Mouse (Mus musculus) liver (tissue): ENCODE data around the gene Mettl4.

Experiments used
- DNase-seq: peaks from one replicate; pipeline ENCODE4 v3.0.0-alpha.2; 2020; ENCODE audit warnings: mixed read lengths

Gene Mettl4

GRCm38 (mm10) chr17:94749466-94750135 is at the start of gene Mettl4:
Gene Mettl4, minus strand, starts transcription at chr17:94750019.
- peak; percentile 94 for DNase-seq

GRCm38 (mm10) chr17:94778871-94779482 is 29.2 kb upstream of the Mettl4 start:
- no peak for DNase-seq

DNA sequence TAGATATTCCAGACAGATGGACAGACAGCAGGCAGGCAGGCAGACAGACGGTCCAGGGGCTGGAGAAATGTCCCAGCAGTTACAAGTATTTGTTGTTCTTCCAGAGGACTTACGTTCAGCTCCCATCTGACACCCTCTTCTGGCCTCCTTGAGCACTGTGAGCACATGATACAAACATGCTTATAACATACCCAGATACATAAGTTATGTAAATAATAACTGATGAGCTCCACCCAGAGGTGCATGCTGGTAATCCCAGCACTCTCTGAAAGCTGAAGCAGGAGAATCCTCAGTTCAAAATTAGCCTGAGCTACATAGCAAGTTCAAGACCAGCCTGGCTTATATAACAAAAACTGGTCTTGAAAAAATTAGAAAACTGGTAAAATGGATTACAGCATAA is 18.7 kb upstream of the Mettl4 start:
- DNase-seq, result no peak

DNA sequence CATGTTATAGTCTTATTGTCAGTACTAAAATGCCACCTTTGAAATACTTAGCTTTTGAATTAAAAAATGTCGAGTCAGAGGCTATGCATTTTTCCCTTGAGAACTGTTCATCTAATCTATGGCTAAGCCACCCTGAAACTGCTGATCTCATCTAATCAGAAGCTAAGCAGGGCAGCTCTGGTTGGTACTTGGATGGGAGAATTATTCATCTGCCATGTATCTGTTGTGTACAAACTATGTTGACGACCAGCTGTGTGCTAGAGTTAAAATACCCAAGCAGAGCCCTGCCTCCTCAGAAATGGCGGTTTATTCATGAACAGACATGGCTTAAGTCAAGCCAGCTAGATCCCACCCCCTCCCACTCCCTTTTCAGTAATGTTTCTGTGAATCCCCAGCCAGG is 14.9 kb upstream of the Mettl4 start:
- no peak for DNase-seq

DNA sequence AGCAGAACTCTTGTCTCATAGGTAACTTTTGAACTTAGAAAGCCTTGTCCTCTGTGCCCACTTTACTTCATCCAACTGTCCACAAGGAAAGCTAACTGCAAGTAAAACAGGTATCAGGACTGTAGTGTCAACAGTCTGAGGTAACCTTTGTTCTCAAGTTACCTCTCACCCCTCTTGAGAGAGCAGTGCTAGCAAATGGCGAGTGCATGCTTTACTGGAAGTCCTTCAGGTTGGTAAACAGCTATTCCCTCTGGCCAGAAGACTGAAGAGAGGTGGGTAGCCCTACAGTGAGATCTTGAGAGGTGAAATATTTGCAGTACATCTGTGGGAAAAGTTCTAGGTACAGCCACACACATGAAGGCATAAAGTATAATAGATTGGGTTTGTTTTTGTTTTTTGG is 14.2 kb upstream of the Mettl4 start:
- no peak for DNase-seq

- DNase-seq, result no peak
These were observed 12.6 kb upstream of the Mettl4 start for GRCm38 (mm10) chr17:94762405-94762804.

DNA sequence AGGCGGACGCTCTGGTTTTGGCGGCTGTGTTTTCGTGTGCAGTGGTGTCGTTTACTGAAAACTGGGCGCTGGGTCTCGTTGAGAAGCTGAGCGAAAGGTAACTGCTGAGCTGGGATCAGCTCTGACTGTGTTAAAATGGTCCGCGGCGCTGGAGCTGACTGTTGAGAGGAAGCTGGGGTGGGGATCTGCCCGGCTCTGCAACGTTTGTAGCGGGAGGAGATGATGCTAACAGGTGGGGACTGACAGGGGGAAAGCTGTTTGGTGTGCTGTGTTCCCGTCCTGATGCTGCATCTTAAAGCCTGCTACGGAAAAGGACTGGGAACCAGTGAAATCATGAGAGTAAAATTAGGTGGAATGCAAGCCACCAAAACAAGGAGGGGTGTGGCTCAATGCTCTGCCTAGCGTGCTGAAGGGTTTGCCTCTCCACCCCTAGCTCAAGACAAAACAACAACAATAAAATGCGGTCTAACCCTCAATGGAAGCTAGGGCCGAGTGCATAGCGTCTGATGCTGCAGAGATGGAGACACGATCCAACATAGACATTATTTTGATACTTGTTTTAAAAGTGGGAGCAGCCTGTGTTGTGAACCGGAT is 414 bp upstream of the Mettl4 start:
- no peak for DNase-seq

GRCm38 (mm10) chr17:94738173-94738572 is 11.6 kb downstream of the Mettl4 start:
- no peak for DNase-seq

GRCm38 (mm10) chr17:94735885-94736284 is 13.9 kb downstream of the Mettl4 start:
- DNase-seq, result no peak

DNA sequence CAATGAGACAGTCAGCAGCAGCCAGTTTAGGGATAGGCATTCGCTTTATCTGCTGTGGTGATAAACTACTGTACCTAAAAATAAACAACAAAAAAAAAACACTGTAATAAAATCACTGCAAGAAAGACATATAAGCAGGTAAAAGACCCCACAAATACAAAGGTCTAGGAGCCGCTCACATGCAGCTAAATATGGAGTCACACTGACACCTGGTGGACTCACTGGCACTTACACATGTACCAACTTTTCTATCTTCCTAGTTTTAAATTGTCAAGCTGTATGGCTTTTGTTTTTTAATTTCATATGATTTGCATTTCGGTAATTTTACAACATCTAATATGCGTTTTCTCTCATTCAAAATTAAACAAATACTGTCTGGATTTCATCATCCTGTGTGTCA is 14.4 kb downstream of the Mettl4 start:
- DNase-seq, result no peak

- peak; percentile 37 for DNase-seq
These were observed 19.4 kb downstream of the Mettl4 start for GRCm38 (mm10) chr17:94730416-94730815.

DNA sequence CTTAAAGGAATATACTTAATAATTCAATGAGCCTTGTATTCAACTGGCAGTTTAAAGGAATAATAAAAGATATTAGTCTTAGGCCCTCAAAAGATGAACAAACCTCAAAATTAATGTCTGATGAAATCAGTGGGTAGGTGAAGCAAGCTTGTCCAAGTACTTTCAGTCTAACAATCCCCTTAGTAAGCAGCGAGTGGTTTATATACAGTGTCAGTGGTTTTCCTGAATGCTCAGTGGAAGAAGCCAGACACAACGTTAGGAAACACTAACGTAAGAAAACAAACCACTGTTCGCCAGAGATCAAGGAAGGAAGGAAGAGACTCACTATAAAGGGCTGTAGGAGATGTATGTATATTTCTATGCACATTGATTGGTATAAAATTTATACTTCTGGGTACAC is 23.1 kb downstream of the Mettl4 start:
- DNase-seq, result no peak

GRCm38 (mm10) chr17:94673515-94674317 is 76.1 kb downstream of the Mettl4 start:
- no peak for DNase-seq
